Mouse (Mus musculus): Measurements from ENCODE around the gene Cdc42bpg.
A peak's percentile ranks its signal among the peaks of the same experiment; 100 is the strongest.
"Not testable (repeated sequence)": the region's sequence is repeated elsewhere in the genome, so short reads cannot be mapped to it uniquely, and the experiment has no call there.

Cdc42bpg gene

DNA sequence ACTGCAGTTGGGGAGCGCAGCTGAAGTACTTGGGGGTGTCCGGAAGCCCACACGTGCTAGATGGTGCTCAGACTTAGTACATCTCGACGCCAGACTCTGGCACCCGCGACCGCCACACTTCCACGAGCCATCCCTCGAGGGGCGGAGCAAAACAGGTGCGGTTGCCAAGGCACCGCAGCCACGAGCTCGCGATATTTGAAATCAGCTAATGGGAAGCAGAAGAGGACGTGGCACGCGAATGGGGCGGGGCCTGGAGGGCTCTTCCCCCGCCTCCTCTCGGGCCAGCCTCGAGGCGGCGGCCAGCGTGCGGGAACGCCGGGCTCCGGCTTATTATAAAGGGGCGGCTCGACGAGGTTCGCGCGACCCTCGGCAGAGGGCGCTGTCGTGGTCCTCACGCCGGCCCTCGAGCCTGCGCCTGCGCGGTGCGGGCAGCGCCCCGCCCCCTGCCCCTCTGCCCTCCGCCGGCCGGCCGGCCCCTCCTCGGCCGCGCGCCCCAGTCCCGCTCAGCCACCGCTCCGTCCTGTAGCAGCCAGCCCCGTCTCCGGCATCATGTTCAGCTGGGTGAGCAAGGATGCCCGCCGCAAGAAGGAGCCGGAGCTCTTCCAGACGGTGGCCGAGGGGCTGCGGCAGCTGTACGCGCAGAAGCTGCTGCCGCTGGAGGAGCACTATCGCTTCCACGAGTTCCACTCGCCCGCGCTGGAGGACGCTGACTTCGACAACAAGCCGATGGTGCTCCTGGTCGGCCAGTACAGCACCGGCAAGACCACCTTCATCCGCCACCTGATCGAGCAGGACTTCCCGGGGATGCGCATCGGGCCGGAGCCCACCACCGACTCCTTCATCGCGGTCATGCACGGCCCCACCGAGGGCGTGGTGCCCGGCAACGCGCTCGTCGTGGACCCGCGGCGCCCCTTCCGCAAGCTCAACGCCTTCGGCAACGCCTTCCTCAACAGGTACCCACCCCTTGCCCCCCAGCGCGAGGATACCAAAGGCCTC is 29.5 kb upstream of the Cdc42bpg start, which contains the start of gene Ehd1:
TSS of gene Ehd1 (plus strand) at position 300 of the 996 bp plus-strand sequence.
- peak; percentile 95 to 97 for DNase-seq (ENCODE audit: low spot score in 2 of 2)

DNA sequence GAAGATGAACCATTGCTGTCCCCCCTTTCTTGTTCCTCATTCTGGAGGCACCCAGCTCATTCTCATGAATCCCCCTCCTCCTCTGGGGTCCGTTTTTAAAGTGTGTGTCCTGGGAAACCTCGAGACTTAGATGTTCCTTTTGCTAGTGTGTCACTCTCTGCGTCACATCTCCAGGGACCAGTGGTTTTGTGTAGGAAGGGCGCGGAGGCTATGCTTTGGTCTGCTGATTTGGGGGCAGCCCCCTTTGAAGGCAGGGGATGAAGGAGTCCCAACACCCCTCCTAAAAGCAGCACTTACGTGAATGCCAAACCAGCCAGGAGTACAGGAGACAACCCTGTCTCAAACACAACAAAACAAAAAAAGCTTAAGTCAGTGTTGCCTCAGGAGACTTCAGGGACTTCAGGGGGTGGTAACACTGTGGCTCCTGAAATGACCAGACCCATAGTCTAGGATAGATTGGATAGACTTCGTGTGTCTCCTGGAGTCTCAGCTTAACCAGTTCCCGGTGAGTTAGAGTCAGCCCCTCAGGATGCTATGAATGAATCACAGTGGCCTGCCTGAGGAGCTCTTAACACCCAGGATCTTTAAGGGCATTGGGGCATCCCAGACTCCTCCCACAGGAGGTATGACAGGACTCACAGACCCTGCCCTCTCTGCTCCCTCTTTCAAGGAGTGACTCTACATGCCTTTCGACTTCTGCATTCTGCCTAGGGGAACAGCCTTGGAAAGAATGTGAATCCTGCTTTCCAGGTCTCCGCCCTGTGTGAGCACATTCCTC is 28.4 kb upstream of the Cdc42bpg start:
- DNase-seq (ENCODE audit: low spot score in 2 of 2): no peak

DNA sequence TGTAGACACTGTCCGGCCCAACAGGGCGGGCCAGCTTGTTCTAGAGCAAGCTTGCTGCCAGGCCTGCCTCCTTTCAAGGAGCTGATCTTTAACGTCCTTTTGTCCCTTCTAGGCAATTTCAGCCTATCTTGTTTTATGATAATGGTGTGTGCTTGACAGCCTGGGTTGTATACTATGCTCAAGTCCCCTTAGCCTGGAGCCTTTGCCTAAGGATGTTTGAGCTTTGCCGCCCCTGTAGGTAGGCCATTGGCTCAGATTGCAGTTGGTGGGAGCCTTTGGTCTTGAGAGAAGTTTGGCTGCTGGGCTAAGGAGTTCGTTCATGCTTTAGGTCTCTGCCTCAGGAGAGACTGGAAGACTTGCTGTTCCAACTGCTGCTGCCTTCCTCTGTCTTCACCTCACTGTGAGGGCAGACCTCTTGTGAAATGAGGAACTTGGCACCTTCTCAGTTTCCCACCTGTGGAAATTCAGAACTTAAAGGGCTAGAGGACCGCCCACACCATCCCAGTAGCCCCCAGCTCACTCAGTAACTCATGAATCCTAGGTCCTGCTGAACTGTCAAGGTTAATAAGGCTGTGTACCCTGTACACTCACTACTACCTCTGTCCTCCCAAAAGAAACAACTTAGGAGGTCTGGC is 27.7 kb upstream of the Cdc42bpg start:
- DNase-seq (ENCODE audit: low spot score in 2 of 2): no peak

DNA sequence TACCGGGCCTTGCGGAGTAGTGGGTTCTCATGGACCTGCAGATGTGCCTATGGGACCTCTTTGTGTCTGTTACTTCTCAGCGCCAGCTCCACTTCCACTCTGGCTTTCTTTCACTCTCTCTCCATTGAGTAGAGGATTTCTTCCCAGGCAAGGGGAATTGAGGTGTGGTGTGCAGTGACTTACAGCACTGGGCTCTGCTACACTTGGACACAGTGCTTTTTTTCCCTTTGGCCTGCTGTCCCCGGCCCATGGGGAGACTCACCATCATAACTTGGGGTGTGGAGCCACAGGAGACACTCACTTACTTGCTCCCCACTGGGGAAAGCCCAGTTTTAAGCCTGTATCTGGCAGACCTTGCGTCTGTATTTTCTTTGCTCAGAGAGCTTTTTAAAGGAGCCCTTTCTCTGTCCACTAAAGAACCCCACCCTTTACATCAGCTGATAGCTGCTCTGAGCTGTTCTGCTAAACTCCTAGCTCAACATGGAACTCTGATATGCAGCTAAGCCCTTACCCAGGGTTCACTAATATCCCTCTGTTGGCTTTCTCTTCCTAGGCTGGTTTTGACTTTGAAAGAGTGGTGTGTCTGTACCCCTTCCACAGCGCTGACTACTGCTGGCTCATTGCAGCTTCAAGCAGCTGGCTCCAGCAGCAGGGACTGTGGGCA is 26.6 kb upstream of the Cdc42bpg start:
- DNase-seq (ENCODE audit: low spot score in 2 of 2): no peak

DNA sequence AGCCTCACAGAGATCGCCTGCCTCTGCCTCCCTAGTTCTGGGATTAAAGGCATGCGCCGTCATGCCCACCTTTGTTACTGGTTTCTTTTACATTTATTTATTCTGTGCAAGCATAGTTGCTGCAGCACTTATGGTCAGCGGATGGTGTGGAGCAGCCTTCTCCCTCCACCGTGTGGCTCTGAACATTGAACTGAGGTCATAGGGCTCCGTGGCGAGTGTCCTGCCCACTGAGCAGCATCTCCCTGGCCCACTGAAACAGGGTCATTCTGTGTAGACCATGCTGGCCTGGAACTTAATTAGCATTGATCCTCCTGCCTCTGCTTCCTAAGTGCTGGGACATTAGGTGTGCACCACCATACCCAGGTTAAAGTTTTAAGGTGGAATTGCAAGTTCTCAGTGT is 25.7 kb upstream of the Cdc42bpg start:
- DNase-seq (ENCODE audit: low spot score in 2 of 2): no peak

DNA sequence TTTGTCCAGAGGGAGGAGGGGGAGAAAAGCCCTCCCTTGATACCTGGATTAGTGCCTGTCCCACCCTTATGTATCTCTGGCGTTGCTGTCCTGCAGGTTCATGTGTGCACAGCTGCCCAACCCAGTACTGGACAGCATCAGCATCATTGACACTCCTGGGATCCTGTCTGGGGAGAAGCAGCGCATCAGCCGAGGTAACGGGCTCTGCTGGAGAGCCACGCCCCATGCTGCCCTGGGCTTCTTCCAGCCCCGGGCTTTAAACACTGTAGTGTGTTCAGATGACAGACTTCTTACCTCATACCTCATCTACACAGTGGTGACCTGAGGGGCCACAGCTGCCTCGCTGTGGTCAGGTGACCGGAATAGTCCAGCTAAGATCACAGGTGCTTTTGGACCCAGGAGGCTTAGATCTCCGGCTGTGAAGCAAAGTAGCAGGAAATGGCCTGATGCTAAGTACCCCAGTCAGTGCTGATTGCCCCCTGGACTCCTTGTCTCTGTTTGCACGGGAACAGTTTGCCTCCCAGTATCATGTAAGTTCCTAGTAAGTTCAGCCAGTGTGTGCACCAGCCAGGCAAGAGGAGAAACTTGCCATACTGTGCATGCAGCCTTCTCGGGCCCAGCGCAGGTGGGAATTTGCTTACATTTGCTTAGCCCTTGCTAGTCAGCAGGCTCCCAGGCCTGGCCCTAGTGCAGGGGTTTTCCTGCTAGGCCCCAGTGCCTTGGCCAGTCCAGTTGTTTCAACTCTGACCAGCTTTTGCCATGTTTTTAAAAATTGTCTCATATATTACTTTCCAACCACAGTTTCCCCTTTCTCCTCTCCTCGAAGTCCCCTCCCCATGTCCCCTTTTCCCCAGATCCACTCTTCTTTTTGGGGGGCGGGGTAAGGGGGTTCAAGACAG is 24.9 kb upstream of the Cdc42bpg start:
- no peak for DNase-seq (ENCODE audit: low spot score in 2 of 2)

DNA sequence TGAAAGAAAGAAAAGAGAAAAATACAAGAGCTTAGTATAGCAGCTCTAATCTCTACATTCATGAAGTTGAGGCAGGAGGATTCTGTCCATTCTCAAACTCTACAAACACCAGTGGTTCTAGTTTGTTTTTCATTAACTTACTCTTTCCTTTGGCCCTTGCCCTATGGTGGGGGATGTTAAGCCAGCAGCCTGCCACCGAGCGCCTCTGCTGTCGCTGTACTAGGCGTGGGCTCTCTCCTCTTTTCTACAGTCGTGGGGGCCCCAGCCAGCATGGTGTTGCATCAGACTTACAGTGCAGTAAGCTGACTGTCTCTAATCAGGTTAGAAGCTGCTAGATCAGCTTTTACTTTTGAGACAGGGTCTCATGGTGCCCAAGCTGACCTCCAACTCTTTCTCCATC is 23.3 kb upstream of the Cdc42bpg start:
- DNase-seq (ENCODE audit: low spot score in 2 of 2): no peak

DNA sequence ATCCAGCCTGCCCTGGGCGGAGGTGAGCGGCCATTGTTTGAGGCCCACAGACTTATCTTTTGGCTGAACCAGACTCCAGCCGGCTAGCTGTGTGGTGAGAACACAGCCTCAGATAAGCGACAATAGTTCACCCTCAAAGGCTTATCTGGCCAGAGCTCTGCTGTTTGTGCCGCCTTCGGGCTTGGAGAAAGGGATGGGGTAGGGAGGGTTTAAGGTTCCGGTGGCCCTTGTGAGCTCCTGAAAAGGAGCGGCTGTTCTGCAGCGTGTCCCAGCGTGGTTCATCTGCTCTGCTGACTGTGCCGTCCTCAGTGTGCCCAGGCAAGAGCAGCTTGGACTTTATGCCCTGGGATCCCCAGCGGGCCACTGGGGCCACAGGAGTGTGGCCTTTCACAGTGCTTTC is 21.8 kb upstream of the Cdc42bpg start:
- DNase-seq (ENCODE audit: low spot score in 2 of 2): no peak

DNA sequence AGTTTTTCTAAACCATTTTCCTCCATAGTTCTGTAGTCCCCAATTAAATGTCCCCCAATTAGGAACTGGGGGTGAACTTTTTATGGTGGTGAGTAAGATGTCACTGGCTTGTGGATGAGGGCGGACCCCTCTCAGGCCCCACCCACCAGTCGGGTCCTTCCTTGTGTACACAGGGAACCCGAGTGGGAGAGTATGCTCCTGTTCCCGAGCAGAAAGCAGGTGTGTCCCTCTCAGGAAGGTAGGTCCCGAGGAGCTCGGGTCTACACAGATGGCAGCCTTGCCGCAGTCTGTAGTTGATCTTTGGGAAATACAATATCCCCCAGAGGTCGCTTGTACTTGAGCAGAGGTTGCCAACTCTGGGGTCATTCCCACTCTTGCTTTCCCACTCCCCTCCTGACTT is 21.0 kb upstream of the Cdc42bpg start:
- no peak for DNase-seq (ENCODE audit: low spot score in 2 of 2)

DNA sequence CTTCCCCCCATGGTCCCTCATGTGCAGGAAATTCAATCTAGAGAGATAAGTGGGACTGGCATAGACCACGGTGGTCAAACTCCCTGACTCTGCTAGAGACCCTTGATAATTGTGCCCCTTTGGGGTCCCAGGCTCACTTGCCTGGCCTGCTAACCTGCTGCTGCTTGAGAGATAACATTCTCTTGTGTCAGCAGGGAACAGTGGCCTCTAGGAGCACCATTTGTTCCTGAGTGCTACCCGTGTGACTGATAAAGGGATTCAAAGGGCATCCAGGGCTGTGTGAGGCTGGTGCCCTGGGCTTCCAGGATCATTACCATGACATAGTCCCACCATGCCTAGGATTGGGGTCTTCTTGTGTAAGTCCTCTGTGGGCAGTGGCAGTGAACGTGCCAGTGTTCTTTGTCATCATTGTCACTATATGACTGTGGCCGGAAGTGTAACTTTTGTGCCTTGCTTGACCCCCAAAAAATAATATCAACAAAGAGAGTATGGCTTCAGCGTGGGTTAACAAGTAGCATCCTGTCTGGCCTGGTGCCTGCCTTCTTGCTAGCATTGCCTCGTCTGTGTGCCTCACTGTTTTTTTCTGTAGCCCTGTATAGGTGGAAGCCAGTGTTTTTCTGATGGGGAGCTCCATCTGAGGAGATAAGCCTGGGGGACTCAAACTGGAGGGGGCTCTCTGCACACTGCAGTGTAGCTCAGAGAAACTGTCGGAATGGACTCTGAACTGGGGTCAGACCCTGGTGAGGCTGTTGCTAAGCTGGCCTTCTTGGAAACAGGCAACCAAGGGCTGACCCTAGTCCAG is 20.4 kb upstream of the Cdc42bpg start:
- DNase-seq (ENCODE audit: low spot score in 2 of 2): no peak

DNA sequence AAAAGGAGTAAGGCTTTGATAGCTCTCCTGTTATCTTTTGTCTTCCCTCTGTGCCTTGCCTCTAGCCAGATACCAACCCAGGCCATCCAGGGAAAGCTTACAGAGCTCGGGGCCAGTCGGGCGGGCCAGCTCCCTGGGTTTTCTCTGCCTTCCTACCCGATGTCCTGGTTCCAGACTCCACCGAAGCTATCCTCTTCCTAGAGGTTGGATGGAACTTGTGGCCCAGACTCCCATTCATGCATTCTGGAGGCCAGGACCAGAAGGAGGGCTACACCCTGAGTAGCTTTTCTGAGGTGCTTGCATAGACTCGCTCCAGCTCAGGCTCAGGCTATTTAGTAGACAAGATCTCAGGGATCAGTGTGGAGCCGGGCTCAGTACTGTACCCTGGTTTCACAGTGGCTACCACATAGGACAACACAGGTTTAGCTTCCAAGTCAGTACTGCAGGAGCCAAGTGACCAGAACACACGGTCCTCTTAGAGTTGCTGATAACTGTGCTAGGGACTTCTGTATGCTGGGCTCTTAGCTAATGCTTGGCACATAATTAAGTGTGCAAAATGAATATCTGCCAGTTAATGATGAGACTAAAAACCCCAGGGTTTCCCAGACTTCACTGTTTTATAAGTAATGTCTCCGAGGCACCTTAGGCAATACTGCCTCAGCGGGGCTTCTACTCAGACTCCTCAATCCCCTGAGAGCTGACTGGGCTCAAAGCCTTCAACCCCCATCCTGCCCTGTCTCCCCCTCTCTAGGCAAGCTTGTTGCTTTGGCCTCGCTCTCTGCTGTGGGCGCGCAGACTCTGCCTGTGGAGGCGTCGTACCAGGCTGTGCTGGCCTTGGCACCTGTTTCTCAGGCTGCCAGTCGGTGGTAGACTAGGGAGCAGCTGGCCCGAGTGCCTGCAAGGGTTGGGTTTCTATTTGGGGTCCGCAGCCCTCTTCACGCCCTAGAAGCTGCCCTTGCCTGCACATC is 19.5 kb upstream of the Cdc42bpg start:
- DNase-seq (ENCODE audit: low spot score in 2 of 2): peak in 1 of 2 experiments; percentile 39

DNA sequence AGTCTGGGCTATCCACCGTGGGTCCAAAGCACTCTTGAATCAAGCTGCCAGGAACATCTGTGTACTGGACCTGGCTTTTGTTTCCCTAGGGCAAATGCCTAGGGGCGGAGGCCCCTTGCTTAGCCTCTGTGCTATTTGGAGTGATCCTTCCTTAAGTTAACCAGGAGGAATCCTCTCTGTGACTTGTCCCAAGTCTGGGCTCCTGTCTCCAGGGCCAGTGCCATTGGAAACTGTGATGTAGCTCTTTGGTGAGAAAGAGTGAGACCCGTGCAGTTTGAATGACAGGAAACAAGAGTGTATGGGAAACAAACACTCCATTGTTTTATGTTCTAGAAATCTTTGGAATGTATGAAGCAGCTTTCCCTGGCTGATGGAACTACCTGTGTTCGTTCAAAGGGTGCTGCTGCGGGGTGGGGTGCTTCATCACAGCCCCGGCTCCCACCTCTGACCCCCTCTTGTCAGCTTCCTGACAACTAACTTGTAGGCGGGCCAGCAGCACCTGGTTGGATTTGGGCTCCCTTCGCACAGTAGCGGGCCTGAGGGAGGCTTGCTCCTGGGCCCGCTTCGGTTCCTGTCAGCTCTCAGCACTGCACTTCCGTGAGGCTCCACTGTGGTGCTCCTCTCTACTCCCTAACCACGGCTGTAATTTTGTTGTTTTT is 17.9 kb upstream of the Cdc42bpg start:
- no peak for DNase-seq (ENCODE audit: low spot score in 2 of 2)

DNA sequence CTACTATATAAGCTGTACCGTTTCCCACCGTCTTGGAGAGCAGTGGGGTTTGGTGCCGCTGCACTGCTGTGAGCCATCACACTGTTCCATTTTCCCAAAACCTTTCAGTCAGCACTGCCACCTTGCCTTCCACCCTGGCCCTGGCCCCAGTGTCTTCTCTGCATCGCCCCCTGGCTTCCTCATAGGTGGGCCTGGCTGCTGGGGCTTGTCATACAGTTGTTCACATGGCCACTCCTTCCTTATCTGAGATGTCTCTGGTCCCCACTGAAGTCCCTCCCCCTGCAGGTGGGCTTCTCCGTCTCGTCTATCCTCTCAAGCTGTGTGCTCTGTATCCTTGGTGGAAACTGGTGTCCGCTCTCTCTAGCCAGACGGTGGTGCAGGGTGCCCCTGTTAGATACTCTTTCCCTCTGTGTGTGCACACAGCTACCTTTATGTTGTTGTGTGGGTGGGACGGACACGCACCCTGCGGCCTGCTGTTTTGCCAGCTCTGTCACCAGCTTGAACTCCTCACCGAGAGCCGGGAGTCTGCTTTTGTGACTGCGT is 16.5 kb upstream of the Cdc42bpg start:
- DNase-seq (ENCODE audit: low spot score in 2 of 2): no peak

DNA sequence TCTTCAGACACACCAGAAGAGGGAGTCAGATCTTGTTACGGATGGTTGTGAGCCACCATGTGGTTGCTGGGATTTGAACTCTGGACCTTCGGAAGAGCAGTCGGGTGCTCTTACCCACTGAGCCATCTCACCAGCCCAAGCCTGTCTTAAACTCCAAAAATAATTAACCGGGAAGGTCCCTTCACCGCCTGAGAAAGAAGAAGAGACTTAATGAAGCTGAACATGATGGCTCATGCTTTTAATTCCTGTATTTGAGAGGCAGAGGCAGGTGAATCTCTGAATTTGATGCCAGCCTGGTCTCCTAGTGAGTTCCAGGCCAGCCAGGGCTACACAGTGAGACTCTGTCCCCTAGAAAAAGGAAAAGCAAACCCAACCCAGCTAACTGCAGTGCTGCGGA is 15.5 kb upstream of the Cdc42bpg start:
- not testable (repeated sequence) for DNase-seq (ENCODE audit: low spot score in 2 of 2)

DNA sequence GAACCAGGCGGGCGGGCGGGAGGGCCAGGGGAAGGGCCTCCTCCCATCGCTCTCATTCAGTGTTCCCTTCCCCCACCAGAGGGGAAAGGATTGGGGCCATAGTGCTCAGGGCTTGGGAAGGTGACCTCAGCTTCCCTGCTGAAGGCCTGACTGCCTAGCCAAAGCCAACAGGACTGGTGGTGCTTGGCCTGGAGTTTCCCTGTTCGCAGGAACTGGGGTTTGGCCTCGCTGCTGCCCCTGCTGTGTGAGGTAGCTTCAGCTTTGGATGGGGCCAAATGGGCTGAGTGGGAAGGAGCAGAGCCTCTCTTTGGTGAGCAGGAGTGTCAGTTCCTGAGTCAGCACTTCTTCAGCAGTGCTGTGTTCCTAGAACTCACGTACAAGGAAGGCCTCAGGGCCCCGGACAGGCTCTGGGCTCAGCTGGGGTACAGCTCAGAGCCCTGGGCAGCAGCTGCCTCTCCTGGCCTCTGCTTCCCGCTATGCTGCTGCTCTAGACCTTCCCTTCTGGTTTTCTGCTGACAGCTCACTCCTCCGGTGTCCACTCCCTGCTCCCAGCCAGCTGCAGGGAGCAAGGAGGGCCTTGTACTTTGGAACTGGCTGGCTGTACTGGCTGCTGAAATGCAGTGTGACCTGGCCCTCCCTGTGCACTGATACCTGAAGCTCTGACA is 15.0 kb upstream of the Cdc42bpg start:
- no peak for DNase-seq (ENCODE audit: low spot score in 2 of 2)

DNA sequence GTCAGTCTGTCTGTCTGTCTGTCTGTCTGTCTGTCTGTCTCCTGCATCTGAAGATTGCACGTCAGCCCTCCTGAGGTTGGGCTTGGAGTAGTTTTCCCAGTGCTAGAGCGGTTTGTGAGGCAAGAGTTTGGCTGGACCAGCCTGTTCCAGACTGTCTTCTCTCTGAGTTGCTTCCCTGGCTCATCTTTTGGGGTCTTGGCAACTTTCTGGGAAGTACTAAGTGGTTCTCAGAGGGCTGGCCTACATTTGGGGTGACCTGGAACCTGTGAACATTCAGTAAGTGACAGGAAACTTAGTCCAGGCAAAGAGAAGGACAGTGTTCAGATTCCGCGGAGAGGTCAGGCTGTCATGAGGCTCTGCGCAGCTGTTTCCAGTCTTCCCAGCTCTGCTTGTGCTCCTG is 14.0 kb upstream of the Cdc42bpg start:
- DNase-seq (ENCODE audit: low spot score in 2 of 2): no peak

DNA sequence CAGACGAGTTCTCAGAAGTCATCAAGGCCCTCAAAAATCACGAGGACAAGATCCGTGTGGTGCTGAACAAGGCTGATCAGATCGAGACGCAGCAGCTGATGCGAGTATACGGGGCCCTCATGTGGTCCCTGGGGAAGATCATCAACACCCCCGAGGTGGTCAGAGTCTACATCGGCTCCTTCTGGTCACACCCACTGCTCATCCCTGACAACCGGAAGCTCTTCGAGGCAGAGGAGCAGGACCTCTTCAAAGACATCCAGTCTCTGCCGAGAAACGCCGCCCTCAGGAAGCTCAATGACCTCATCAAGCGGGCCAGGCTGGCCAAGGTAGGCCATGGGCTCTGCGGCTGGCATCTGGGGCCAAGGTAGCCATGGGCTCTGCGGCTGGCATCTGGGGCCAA is 12.0 kb upstream of the Cdc42bpg start:
- DNase-seq (ENCODE audit: low spot score in 2 of 2): no peak
